Mouse (Mus musculus): ENCODE results near the gene Map3k3.
A peak's percentile ranks its signal among the peaks of the same experiment; 100 is the strongest.
"Not testable (repeated sequence)": the region's sequence is repeated elsewhere in the genome, so short reads cannot be mapped to it uniquely, and the experiment has no call there.

Gene Map3k3

GRCm38 (mm10) chr11:106192241-106192640 lies 107.8 kb downstream of the Map3k3 start:
- DNase-seq (ENCODE audit: low read depth, low spot score) = no peak

DNA sequence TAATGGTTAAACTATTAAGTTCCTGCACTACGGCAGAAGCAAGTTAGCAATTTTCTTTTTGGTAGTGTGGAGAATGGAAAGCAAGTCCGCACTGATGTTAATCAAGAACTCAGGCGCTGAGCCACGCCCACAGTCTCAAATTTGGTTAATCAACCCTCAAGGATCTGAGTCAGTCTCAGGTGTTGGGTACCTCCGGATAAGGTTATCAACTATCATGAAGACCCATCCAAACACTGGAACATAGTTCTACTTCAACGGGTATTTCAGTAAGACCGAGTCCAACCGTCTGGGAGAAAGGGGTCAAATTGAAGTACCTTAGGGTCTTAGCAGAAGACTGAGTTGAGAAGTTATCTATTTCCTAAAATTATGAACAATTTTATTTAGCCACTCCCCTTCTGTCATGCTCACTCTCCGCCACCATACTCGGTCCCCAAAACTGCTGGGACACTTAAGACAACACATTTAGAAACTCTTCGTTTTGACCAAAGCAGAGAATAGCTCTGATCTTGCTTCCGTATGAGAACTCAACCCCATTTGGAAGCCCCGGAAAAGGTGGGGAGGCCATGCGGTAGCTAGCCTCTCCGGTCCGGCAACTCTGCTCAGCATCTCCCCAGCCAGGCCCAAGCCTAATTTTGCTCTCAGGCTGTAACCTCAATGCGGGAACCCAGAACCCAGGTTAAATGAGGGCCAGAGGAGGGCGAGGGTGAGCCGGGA lies 108.4 kb downstream of the Map3k3 start:
- peak; percentile 22 for DNase-seq (ENCODE audit: low read depth, low spot score)

DNA sequence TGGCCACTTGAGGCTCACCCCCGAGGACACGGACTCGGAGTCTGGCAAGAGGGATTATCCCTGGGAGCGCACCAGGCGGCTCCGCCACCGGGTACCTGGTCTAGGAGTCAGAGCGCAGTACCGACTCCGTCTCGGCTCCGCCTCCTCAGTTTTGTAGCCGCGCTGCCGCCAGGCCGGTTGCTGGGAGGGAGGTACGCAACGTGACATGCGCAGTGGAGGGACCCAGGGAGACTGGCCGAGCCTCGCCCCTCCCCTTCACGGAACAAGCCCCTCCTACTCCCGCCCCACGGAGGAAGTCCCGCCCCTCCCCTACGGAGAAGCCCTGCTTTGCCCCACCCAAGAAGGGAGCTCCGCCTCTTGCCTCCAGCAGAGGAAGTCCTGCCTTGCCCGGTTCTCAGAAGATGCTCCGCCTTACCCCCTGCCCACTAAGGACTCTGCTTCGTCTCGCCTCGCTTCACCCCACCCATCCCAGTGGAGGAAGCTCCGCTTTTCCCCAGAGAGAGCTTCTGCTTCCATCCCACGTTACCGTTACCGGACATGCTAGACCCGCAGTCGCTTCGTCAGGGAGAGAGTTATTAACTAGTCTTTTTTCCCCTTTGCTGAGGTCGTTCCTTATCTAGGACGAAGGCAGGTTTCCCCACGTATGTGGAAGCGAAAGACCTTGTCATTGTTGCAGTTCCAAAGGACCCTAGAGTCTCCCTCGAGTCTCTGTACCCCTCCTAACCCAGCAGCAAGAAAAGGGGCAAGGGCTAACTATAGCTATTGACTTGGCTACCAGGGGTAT lies 109.2 kb downstream of the Map3k3 start:
- peak; percentile 98 for DNase-seq (ENCODE audit: low read depth, low spot score)

GRCm38 (mm10) chr11:106194155-106194541 lies 109.7 kb downstream of the Map3k3 start:
- no peak for DNase-seq (ENCODE audit: low read depth, low spot score)

- DNase-seq (ENCODE audit: low read depth, low spot score) = no peak
Observed at GRCm38 (mm10) chr11:106194891-106195290, 110.5 kb downstream of the Map3k3 start.

GRCm38 (mm10) chr11:106195341-106195740 lies 110.9 kb downstream of the Map3k3 start:
- DNase-seq (ENCODE audit: low read depth, low spot score) = no peak

DNA sequence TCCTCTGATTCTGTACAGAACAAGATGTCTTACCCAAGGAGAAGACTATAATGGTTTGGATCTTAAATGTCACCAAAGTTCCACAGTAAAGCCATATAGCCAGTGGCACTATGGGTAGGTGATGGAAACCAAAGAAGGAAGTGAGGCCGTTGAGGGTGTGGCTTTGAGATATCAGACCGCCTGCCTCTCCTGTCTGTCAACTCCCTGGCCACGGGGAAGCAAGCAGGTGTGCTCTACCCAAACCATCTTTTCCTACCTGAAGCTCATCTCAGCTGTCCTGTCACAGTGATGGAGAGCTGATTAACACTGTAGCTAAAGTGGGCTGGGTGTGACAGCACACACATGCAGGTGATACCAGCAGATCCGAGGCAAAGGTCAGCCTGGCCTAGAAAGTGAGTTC lies 113.9 kb downstream of the Map3k3 start:
- DNase-seq (ENCODE audit: low read depth, low spot score) = no peak

GRCm38 (mm10) chr11:106199997-106200396 lies 115.6 kb downstream of the Map3k3 start:
- not testable (repeated sequence) for DNase-seq (ENCODE audit: low read depth, low spot score)

DNA sequence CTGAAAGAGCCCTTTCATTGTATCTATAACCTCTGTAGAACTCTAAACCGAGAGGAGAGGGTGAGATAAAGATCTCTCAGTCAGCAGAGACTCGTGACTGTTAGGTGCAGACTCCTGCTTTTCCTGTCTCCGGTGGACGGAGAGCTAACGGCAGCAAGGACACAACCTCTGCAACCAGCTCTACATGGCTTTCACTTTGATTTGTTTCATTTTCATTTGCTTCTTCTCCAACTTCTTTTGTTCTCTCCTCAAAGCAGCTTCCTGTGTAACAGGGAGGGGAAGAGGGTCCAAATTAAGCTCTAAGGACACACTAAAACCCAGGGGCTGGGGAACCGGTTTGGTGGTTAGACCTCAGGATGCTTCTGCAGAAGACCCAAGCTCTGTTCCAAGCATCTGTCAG lies 116.3 kb downstream of the Map3k3 start:
- no peak for DNase-seq (ENCODE audit: low read depth, low spot score)

DNA sequence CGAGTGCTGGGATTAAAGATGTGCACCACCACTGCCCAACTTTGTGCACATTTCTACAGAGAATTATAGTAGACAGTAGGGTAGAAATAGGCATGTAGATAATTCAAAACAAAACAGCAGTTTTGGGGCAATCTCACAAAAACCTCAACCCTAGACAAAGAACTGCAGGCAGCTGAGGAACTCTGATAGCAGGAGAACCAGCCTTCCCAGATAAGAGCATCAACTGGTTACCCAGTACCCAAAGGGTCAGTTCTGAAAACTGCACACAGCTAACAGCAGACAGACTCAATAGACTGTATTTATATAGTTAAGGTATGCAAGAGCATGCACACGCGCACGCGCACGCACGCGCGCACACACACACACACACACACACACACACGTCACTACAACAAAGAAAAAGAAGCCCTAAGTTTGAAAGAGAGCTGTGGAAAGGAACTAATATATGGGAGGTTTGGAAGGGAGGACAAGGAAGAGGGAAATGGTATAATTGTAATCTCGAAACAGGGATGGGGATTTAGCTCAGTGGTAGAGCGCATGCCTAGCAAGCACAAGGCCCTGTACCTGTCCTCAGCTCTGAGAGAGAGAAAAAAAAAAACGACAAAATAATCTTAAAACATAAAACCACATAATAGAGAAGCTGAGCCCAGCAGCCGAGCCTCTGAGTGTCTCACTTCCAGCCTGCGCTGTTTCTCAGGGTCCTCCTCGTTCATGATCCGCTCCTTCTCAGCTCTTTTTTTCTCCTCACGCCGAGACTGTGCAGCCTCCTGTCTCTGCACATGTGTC lies 117.1 kb downstream of the Map3k3 start:
- DNase-seq (ENCODE audit: low read depth, low spot score) = no peak

GRCm38 (mm10) chr11:106202123-106202465 lies 117.7 kb downstream of the Map3k3 start, which contains the start of gene Strada:
Gene Strada (minus strand): TSS chr11:106202168.
- DNase-seq (ENCODE audit: low read depth, low spot score) = no peak

All from ZHBTc4 (cell line).